Mouse (Mus musculus): ENCODE data around the gene Klhdc8a. TPM values are rescaled to one million over a fixed set of nuclear protein-coding genes. Genes with fewer than 3 reads are reported as not detected.
"Not testable (repeated sequence)": the region's sequence is repeated elsewhere in the genome, so short reads cannot be mapped to it uniquely, and the experiment has no call there.

The Klhdc8a gene
- polyA plus RNA-seq, 1 experiment from 2014 or later = 2.5 TPM

DNA sequence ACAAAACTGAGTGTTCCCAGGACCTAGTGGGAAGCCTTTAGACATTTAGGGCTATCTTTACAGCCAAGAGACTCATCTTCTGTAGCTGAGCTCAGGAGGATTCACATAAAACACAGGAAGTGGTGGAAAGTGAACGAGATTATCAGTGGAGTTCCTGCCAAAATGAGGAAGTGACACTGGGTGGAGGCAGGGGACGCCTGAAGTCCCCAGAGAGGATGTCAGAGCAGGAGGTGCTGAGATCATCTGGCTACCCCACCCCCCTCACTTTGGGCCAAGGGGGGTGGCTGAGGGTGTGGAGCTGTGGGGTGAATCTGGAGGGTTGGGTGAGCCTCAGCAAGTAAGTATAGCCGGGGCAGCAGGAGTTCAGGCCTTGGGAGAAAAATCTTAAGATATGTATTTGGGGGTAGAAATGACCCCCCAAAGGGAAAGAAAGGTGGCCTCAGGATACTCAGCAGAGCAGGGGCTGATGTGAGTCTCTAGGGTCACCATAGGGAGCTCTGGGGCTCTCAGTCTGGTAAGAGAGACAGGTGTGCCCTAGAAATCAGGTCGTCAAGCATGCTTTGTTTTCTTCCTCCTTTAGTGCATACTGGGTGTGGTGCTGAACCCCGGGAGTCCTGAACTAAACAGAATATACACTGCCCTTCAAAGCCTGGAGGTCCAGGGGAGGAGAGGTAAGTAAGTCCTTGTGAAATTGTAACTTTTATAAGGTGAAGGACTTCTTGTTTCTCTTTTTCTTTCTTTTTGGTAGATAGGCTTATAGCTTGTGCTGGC, 43.5 kb downstream of the Klhdc8a start:
- Histone ChIP-seq H3K9ac (ENCODE audit: low read length) (no peak overlapping the region), H3K4me1 (ENCODE audit: control insufficient read depth, insufficient read depth, low read length) (0 out of 2 replicates have a peak, but pooled peaks cover 2% of the 10 kb centered on the region), H3K27me3 (ENCODE audit: control insufficient read depth, insufficient read depth, low read length) (no peaks in the 10 kb centered on the region), H3K4me2 (ENCODE audit: low read depth) (no peak overlapping the region), H3K4me3 (ENCODE audit: low read depth, low read length) (no peak overlapping the region), H3K9me3 (ENCODE audit: control insufficient read depth, low read length) (no peaks in the 10 kb centered on the region), H3K36me3 (ENCODE audit: control insufficient read depth, insufficient read depth, low read length) (no peaks in the 10 kb centered on the region), H3K27ac (ENCODE audit: low read depth, low read length) (no peak overlapping the region)
- no peak for DNase-seq (ENCODE audit: low spot score)
- no peak for ATAC-seq (ENCODE audit: insufficient read depth, low FRiP score, low TSS enrichment)
- 54% methylated on average over 5 of the region's 5 CpGs for WGBS

DNA sequence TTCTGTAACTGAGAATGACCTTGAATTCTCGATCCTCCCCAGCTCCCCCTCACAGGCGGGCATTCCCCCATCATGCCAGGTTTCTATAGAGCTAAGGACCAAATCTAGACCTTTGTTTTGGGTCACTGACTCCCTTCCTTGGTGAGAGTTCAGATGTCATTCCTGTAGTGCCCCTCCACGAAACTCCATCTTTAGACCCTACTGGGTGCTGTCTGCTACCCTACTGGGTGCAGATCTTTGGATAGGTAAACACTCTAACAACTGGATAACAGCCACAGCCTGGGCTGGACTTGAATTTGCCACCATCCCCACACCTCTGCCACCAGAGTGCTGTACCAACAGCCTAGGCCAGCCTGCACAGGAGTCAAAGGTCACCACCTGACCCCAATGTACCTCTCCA, 44.1 kb downstream of the Klhdc8a start:
- 0 out of 2 replicates have a peak, but pooled peaks cover under 1% of the 10 kb centered on the region for H3K4me1 ChIP-seq (ENCODE audit: control insufficient read depth, insufficient read depth, low read length)
- no peaks in the 10 kb centered on the region for H3K27me3 ChIP-seq (ENCODE audit: control insufficient read depth, insufficient read depth, low read length)
- 80% methylated on average over 3 of the region's 3 CpGs for WGBS
- H3K4me3 ChIP-seq (ENCODE audit: low read depth, low read length) = no peak overlapping the region
- no peak overlapping the region for H3K27ac ChIP-seq (ENCODE audit: low read depth, low read length)
- H3K36me3 ChIP-seq (ENCODE audit: control insufficient read depth, insufficient read depth, low read length) = no peaks in the 10 kb centered on the region
- no peak overlapping the region for H3K4me2 ChIP-seq (ENCODE audit: low read depth)
- DNase-seq (ENCODE audit: low spot score) (no peak), ATAC-seq (ENCODE audit: insufficient read depth, low FRiP score, low TSS enrichment) (no peak)
- H3K9ac ChIP-seq (ENCODE audit: low read length) = no peak overlapping the region
- no peaks in the 10 kb centered on the region for H3K9me3 ChIP-seq (ENCODE audit: control insufficient read depth, low read length)

DNA sequence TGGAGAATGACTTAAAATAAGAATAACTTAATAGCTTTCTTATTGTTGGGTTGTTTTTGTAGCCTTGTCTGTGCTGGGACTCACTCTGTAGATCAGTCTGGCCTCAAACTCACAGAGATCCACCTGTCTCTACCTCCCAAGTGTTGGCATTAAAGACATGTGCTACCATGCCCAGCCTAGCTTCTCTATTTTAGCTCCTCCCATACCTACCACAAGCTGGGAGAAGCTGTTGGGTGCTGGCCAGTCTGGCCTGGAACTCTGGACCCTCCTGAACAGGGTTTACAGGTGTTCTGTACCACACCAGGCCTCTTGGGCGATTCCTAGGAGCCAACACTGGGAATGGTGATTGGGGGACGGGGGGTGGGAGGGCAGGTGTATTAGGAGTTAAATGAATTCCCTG, 44.8 kb downstream of the Klhdc8a start:
- H3K27me3 ChIP-seq (ENCODE audit: control insufficient read depth, insufficient read depth, low read length) = no peaks in the 10 kb centered on the region
- DNase-seq (ENCODE audit: low spot score) = no peak
- ATAC-seq (ENCODE audit: insufficient read depth, low FRiP score, low TSS enrichment) = no peak
- no peak overlapping the region for H3K4me2 ChIP-seq (ENCODE audit: low read depth)
- no peak overlapping the region for H3K9ac ChIP-seq (ENCODE audit: low read length)
- 88% methylated on average over 2 of the region's 2 CpGs for WGBS
- H3K4me3 ChIP-seq (ENCODE audit: low read depth, low read length) = no peak overlapping the region
- no peaks in the 10 kb centered on the region for H3K4me1 ChIP-seq (ENCODE audit: control insufficient read depth, insufficient read depth, low read length)
- no peak overlapping the region for H3K27ac ChIP-seq (ENCODE audit: low read depth, low read length)
- no peaks in the 10 kb centered on the region for H3K36me3 ChIP-seq (ENCODE audit: control insufficient read depth, insufficient read depth, low read length)
- H3K9me3 ChIP-seq (ENCODE audit: control insufficient read depth, low read length) = no peaks in the 10 kb centered on the region

DNA sequence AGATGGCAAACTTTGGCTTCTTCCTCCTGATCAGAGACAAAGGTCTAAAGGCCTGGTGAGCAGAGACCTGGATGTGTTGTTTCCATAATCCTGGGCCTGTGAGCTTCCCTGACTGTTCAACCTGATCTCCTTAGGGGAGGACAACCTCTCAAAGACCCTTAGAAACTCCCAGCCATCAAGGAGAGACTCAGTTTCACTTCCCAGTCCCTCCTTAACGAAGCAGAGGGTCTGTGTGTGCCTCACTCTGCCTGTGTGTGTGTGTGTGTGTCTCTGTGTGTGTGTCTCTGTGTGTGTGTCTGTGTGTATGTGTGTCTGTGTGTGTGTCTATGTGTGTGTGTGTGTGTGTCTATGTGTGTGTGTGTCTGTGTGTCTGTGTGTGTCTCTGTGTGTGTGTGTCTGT, 45.2 kb downstream of the Klhdc8a start:
- no peaks in the 10 kb centered on the region for H3K36me3 ChIP-seq (ENCODE audit: control insufficient read depth, insufficient read depth, low read length)

DNA sequence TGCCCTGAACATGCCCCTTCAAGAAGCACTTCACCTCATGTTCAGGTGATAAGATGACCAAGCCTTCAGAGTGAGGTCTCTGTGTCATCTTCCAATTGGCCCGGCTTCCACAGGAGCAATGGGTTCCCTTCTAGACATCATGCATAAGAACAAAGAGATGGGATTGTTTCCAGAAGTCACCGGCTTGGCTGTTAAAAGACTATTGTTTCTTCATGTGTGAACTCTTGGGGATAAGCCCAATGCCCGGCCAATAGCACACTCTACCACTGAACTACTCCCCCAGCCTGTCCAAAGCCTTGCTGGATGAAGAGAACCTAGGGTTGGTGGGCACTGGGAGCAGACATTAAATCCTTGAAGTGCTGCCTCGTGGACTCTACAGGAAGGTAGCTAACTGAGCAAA, 47.1 kb downstream of the Klhdc8a start:
- WGBS = 85% methylated on average over 4 of the region's 4 CpGs
- no peak for ATAC-seq (ENCODE audit: insufficient read depth, low FRiP score, low TSS enrichment)
- H3K27ac ChIP-seq (ENCODE audit: low read depth, low read length) = no peak overlapping the region

More for the DNA sequence above, 45.2 kb downstream of the Klhdc8a start:
- no peak overlapping the region for H3K27ac ChIP-seq (ENCODE audit: low read depth, low read length)
- no peaks in the 10 kb centered on the region for H3K4me1 ChIP-seq (ENCODE audit: control insufficient read depth, insufficient read depth, low read length)
- no peak overlapping the region for H3K4me3 ChIP-seq (ENCODE audit: low read depth, low read length)
- no peak for ATAC-seq (ENCODE audit: insufficient read depth, low FRiP score, low TSS enrichment)
- H3K9me3 ChIP-seq (ENCODE audit: control insufficient read depth, low read length) = no peaks in the 10 kb centered on the region
- no peak overlapping the region for H3K9ac ChIP-seq (ENCODE audit: low read length)
- DNase-seq (ENCODE audit: low spot score) = no peak
- WGBS = 81% methylated on average over 1 of the region's 1 CpGs
- H3K4me2 ChIP-seq (ENCODE audit: low read depth) = no peak overlapping the region
- no peaks in the 10 kb centered on the region for H3K27me3 ChIP-seq (ENCODE audit: control insufficient read depth, insufficient read depth, low read length)

DNA sequence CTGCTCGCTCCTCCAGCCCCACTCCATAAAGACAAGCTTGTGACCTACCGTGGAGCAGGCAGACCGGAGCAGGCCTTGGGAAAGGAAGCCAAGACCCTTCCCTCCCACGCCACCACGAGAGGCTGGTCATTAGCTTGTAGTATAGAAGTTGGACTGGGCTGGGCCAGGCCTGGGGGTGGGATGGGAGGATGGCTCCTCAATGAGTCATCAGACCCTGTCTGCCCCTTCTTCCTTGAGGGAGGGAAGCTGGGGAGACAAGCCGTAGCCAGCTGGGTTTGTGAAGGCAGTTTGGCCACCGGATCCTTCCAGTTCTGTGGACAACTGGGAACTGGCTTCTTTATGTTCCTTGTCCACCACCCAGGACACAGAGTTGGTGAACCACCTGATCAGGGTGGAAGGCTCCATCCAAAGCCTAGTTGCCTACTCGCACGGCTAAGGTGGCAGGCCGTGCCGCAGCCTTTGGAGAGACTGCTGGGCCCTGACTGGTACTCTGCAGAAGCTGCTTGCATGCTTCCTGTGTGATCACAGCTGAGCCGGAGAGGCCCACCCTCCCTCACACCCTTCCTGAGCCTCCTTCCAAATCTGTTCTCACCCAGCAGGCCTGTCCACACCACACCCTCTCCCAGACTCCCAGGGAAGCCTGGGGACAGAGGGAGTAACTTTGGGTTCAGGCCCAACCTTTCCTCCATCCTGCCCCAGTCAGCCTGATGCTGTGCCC, 47.9 kb downstream of the Klhdc8a start:
- Histone ChIP-seq H3K9ac (ENCODE audit: low read length) (no peak overlapping the region), H3K4me2 (ENCODE audit: low read depth) (no peak overlapping the region), H3K4me1 (ENCODE audit: control insufficient read depth, insufficient read depth, low read length) (no peaks in the 10 kb centered on the region), H3K36me3 (ENCODE audit: control insufficient read depth, insufficient read depth, low read length) (no peaks in the 10 kb centered on the region), H3K4me3 (ENCODE audit: low read depth, low read length) (no peak overlapping the region), H3K27me3 (ENCODE audit: control insufficient read depth, insufficient read depth, low read length) (no peaks in the 10 kb centered on the region), H3K9me3 (ENCODE audit: control insufficient read depth, low read length) (peaks cover 3% of the 10 kb centered on the region; the same call in 1 of the 2 replicates), H3K27ac (ENCODE audit: low read depth, low read length) (no peak overlapping the region)
- ATAC-seq (ENCODE audit: insufficient read depth, low FRiP score, low TSS enrichment) (no peak), DNase-seq (ENCODE audit: low spot score) (no peak)
- 86% methylated on average over 12 of the region's 12 CpGs for WGBS

More for the DNA sequence above, 47.1 kb downstream of the Klhdc8a start:
- Histone ChIP-seq H3K9ac (ENCODE audit: low read length) (no peak overlapping the region), H3K36me3 (ENCODE audit: control insufficient read depth, insufficient read depth, low read length) (no peaks in the 10 kb centered on the region), H3K27me3 (ENCODE audit: control insufficient read depth, insufficient read depth, low read length) (no peaks in the 10 kb centered on the region), H3K4me3 (ENCODE audit: low read depth, low read length) (no peak overlapping the region), H3K4me1 (ENCODE audit: control insufficient read depth, insufficient read depth, low read length) (no peaks in the 10 kb centered on the region), H3K4me2 (ENCODE audit: low read depth) (no peak overlapping the region), H3K9me3 (ENCODE audit: control insufficient read depth, low read length) (no peaks in the 10 kb centered on the region)
- no peak for DNase-seq (ENCODE audit: low spot score)

DNA sequence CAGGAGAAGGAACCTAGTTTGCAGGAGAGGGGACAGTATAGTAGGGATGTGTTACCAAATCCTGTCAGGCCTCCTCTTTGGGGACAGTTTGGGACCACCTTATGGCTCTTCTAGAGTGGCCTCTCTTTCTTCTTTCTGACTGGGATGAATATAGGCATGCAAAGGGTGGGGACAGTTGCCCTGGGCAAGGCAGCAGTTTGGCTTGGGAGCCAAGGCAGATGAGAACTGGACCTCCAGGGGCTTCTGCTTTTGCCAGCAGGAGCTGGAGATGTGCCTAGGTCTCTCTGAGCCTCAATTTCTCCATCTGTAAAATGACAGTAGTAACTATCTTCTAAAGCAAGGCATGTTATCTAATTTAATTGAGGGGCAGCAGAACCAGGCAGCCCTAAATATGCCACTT, 48.5 kb downstream of the Klhdc8a start:
- no peak overlapping the region for H3K9ac ChIP-seq (ENCODE audit: low read length)
- no peaks in the 10 kb centered on the region for H3K27me3 ChIP-seq (ENCODE audit: control insufficient read depth, insufficient read depth, low read length)
- H3K36me3 ChIP-seq (ENCODE audit: control insufficient read depth, insufficient read depth, low read length) = no peaks in the 10 kb centered on the region
- H3K4me1 ChIP-seq (ENCODE audit: control insufficient read depth, insufficient read depth, low read length) = no peaks in the 10 kb centered on the region
- no peak overlapping the region for H3K4me3 ChIP-seq (ENCODE audit: low read depth, low read length)
- no peak overlapping the region for H3K27ac ChIP-seq (ENCODE audit: low read depth, low read length)
- DNase-seq (ENCODE audit: low spot score) (no peak), ATAC-seq (ENCODE audit: insufficient read depth, low FRiP score, low TSS enrichment) (no peak)
- no peak overlapping the region for H3K4me2 ChIP-seq (ENCODE audit: low read depth)
- peaks cover 3% of the 10 kb centered on the region; the same call in 1 of the 2 replicates for H3K9me3 ChIP-seq (ENCODE audit: control insufficient read depth, low read length)

DNA sequence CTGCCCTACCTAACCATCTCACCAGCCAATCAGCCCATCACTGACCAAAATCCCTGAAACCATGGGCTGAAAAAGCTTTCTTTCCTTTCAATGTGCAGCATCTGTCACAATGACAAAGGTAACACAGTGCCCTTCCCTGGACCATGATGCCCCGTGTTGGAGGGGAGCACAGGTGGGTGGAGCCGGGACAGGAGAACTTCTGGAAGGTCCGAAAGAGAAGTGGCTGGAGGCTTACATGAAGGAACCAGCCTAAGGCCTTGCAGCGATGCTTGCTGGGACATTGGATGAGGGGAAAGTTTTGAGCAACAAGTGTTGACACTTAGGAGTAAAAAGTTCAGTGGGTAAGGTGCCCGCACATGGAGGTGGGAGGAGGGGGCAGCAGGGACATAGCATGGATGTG, 50.0 kb downstream of the Klhdc8a start:
- no peaks in the 10 kb centered on the region for H3K36me3 ChIP-seq (ENCODE audit: control insufficient read depth, insufficient read depth, low read length)
- H3K27me3 ChIP-seq (ENCODE audit: control insufficient read depth, insufficient read depth, low read length) = no peaks in the 10 kb centered on the region
- 89% methylated on average over 5 of the region's 5 CpGs for WGBS
- DNase-seq (ENCODE audit: low spot score) (no peak), ATAC-seq (ENCODE audit: insufficient read depth, low FRiP score, low TSS enrichment) (no peak)
- H3K4me2 ChIP-seq (ENCODE audit: low read depth) = no peak overlapping the region
- H3K9me3 ChIP-seq (ENCODE audit: control insufficient read depth, low read length) = peaks cover 3% of the 10 kb centered on the region; the same call in 1 of the 2 replicates
- H3K27ac ChIP-seq (ENCODE audit: low read depth, low read length) = no peak overlapping the region
- H3K4me1 ChIP-seq (ENCODE audit: control insufficient read depth, insufficient read depth, low read length) = no peaks in the 10 kb centered on the region
- H3K9ac ChIP-seq (ENCODE audit: low read length) = no peak overlapping the region
- no peak overlapping the region for H3K4me3 ChIP-seq (ENCODE audit: low read depth, low read length)

DNA sequence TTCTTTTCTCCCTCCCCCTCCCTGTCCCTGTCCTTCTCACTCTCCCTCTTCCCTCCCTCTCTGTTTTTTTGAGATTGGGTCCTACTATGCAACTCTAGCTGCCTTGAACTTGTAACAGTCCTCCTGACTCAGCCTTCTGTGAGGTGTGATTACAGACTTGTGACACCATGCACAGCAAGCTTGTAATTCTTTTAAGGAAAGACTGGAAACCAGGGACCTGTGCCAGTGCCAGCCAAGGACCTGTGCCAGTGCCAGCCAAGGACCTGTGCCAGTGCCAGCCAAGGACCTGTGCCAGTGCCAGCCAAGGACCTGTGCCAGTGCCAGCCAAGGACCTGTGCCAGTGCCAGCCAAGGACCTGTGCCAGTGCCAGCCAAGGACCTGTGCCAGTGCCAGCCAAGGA, 50.6 kb downstream of the Klhdc8a start:
- not testable (repeated sequence) for H3K4me1 ChIP-seq (ENCODE audit: control insufficient read depth, insufficient read depth, low read length); H3K27me3 ChIP-seq (ENCODE audit: control insufficient read depth, insufficient read depth, low read length); H3K4me3 ChIP-seq (ENCODE audit: low read depth, low read length); DNase-seq (ENCODE audit: low spot score); H3K9me3 ChIP-seq (ENCODE audit: control insufficient read depth, low read length); H3K4me2 ChIP-seq (ENCODE audit: low read depth); H3K27ac ChIP-seq (ENCODE audit: low read depth, low read length); H3K9ac ChIP-seq (ENCODE audit: low read length); ATAC-seq (ENCODE audit: insufficient read depth, low FRiP score, low TSS enrichment); H3K36me3 ChIP-seq (ENCODE audit: control insufficient read depth, insufficient read depth, low read length)
